Mouse (Mus musculus) midbrain, embryonic 16.5 days (tissue): ENCODE results near the gene Gm10153. TPM values are rescaled to one million over a fixed set of nuclear protein-coding genes. Genes with fewer than 3 reads are reported as not detected.

Experiments used
- polyA plus RNA-seq: library from polyadenylated mRNA; unstranded; fragments of >200 nt; fragmentation: Nextera tagmentation; extraction: Ambion mirVana; gene quantifications from 2 replicates; pipeline ENCODE4 v1.2.1, GENCODE M21; 2015

Gm10153 gene
- polyA plus RNA-seq, 1 experiment from 2014 or later, result not detected

Other genes starting within 250 kb of the Gm10153 start
- gene Brsk2, start 240.6 kb downstream of the Gm10153 start, polyA plus RNA-seq, result 21.8 and 23.9 TPM in 2 replicates
- 47.5 and 50.3 TPM in 2 replicates for gene Mob2, start 129.3 kb downstream of the Gm10153 start, polyA plus RNA-seq
- gene Dusp8, start 94.5 kb downstream of the Gm10153 start, polyA plus RNA-seq, result 113 and 128 TPM in 2 replicates
- gene Gm45618, start 69.7 kb downstream of the Gm10153 start, polyA plus RNA-seq, result 0.30 TPM in 1 of 2 replicates, not detected in the other
- not detected in 2 replicates for gene Gm39115, start 54.4 kb downstream of the Gm10153 start, polyA plus RNA-seq
- gene Gm45337, start 45.8 kb downstream of the Gm10153 start, polyA plus RNA-seq, result not detected in 2 replicates
- gene Gm29735, start 33.3 kb downstream of the Gm10153 start, polyA plus RNA-seq, result not detected in 2 replicates
- gene Gm4553, start 24.6 kb downstream of the Gm10153 start, polyA plus RNA-seq, result not detected in 2 replicates
- gene Krtap5-2, start 14.4 kb downstream of the Gm10153 start, polyA plus RNA-seq, result not detected in 2 replicates
- not detected in 2 replicates for gene Krtap5-3, start 11.0 kb upstream of the Gm10153 start, polyA plus RNA-seq
- gene Gm7579, start 21.5 kb upstream of the Gm10153 start, polyA plus RNA-seq, result not detected in 2 replicates
- gene Krtap5-5, start 39.6 kb upstream of the Gm10153 start, polyA plus RNA-seq, result not detected in 2 replicates
- gene Gm40460, start 50.7 kb upstream of the Gm10153 start, polyA plus RNA-seq, result not detected in 2 replicates
- gene Gm2431, start 68.0 kb upstream of the Gm10153 start, polyA plus RNA-seq, result not detected in 2 replicates
- gene Gm4559, start 84.0 kb upstream of the Gm10153 start, polyA plus RNA-seq, result not detected in 2 replicates
- gene Krtap5-1, start 106.7 kb upstream of the Gm10153 start, polyA plus RNA-seq, result not detected in 2 replicates
- gene Krtap5-4, start 113.2 kb upstream of the Gm10153 start, polyA plus RNA-seq, result not detected in 2 replicates
- 11.3 and 14.1 TPM in 2 replicates for gene Ifitm10, start 183.4 kb upstream of the Gm10153 start, polyA plus RNA-seq
- 2.5 and 3.4 TPM in 2 replicates for gene Gm49369, start 192.3 kb upstream of the Gm10153 start, polyA plus RNA-seq
- gene Ctsd, start 197.6 kb upstream of the Gm10153 start, polyA plus RNA-seq, result 243 and 289 TPM in 2 replicates
- not detected in 2 replicates for gene Syt8, start 244.5 kb upstream of the Gm10153 start, polyA plus RNA-seq